Mouse (Mus musculus): ENCODE results near the gene 4930449I24Rik. TPM values are rescaled to one million over a fixed set of nuclear protein-coding genes. Genes with fewer than 3 reads are reported as not detected.

Gene 4930449I24Rik
- not detected for polyA plus RNA-seq (2017; shearing (Covaris generic))

DNA sequence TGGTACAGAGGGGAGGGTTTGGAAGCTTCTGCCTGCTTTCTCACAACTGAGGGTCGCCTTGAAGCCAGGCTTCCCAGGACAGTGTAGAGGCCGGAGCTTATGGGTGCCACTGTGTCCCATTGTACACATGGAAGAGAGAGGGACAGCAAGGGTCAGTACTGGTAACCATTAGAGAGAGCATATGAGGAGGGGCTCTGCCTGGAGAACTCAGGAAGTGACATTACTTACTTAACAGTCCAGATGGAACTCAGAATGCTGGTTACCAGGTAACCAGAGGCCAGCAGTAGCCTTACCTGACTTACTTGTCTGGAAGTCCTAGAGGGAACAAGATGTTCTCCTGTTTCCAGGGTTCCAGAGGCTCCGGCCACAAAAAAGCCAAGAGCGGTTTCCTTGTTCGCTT, at the start of gene 4930449I24Rik:
Gene 4930449I24Rik (plus strand): TSS at position 301 of the 400 bp plus-strand sequence.

DNA sequence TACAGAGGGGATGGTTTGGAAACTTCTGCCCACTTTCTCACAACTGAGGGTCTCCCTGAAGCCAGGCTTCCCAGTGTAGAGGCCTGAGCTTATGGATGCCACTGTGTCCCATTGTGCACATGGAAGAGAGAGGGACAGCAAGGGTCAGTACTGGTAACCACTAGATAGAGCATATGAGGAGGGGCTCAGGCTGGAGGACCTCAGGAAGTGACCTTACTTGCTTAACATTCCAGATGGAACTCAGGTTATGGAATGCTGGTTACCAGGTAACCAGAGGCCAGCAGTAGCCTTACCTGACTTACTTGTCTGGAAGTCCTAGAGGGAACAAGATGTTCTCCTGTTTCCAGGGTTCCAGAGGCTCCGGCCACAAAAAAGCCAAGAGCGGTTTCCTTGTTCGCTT, 20.5 kb upstream of the 4930449I24Rik start, which contains the start of gene Gm6408:
Gene Gm6408 (plus strand): TSS at position 301 of the 400 bp plus-strand sequence.

GRCm38 (mm10) chr5:146491063-146491462, 11.1 kb upstream of the 4930449I24Rik start, which contains the start of gene Gm6370:
Gene Gm6370 (plus strand): TSS chr5:146491363.

GRCm38 (mm10) chr5:146513823-146514222, 11.6 kb downstream of the 4930449I24Rik start, which contains the start of gene Gm3402:
Gene Gm3402 (plus strand): TSS chr5:146514123.

GRCm38 (mm10) chr5:146525501-146525900, 23.3 kb downstream of the 4930449I24Rik start, which contains the start of gene Gm3404:
Gene Gm3404 (plus strand): TSS chr5:146525801.

GRCm38 (mm10) chr5:146537347-146537746, 35.1 kb downstream of the 4930449I24Rik start, which contains the start of gene Gm3409:
Gene Gm3409 (plus strand): TSS chr5:146537647.

Other genes starting within 250 kb of the 4930449I24Rik start
- gene Wasf3, start 117.4 kb upstream of the 4930449I24Rik start, polyA plus RNA-seq (2017; shearing (Covaris generic)), result not detected
- not detected for gene Gm6408, start 20.4 kb upstream of the 4930449I24Rik start, polyA plus RNA-seq (2017; shearing (Covaris generic))
- not detected for gene Gm6370, start 11.0 kb upstream of the 4930449I24Rik start, polyA plus RNA-seq (2017; shearing (Covaris generic))
- gene Gm3402, start 11.7 kb downstream of the 4930449I24Rik start, polyA plus RNA-seq (2017; shearing (Covaris generic)), result not detected
- gene Gm3404, start 23.4 kb downstream of the 4930449I24Rik start, polyA plus RNA-seq (2017; shearing (Covaris generic)), result not detected
- not detected for gene Gm3409, start 35.2 kb downstream of the 4930449I24Rik start, polyA plus RNA-seq (2017; shearing (Covaris generic))
- gene Gm3415, start 53.7 kb downstream of the 4930449I24Rik start, polyA plus RNA-seq (2017; shearing (Covaris generic)), result not detected
- gene Gpr12, start 82.8 kb downstream of the 4930449I24Rik start, polyA plus RNA-seq (2017; shearing (Covaris generic)), result not detected

All from activated CD4-positive, CD25-positive, alpha-beta regulatory T cell, adult 9 weeks (primary cell).